Mouse (Mus musculus): Measurements from ENCODE around the gene Zfp385b.

Gene Zfp385b

DNA sequence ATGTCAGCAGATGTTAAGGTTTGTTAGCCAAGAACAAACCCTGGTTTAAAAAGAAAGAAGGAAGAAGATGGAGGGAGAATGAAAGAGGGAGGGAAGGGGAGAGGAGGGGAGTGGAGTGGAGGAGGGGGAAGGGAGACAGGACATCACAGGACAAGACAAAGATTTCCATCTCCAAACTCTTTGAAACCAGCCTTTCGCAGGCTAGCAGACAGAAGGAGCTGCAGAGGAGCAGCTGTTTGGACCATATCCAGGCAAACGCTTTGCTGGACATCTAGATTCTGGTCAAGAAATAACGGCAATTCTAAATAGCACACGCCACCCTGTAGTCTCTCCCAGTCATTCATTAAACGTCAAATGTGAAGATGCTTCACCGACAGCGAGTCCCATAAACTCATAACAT lies 38.0 kb downstream of the Zfp385b start:
- no peak for DNase-seq

DNA sequence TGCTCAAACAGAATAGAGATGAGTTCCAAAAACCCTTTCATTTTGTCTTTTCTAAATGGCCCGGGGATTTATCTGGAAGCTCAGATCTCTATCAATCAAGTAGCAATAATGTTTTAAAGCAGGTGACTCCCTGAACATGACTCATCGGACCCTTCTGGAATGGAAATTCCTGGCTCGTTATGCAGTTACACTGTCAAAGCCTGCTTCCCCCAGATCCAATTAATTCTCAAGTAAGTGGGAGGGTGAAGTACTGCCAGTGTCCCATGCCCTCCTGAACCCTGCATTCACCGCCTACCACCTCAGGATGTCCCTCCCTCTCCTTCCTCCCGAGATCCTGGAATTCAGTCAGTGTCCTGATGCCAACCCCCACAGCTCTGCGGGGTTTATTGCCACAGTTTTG lies 41.7 kb downstream of the Zfp385b start:
- no peak for DNase-seq

- DNase-seq = no peak
Measured at GRCm38 (mm10) chr2:77777047-77777686, 42.3 kb downstream of the Zfp385b start.

GRCm38 (mm10) chr2:77775247-77775880 lies 44.1 kb downstream of the Zfp385b start:
- no peak for DNase-seq

GRCm38 (mm10) chr2:77770056-77770697 lies 49.3 kb downstream of the Zfp385b start:
- peak; percentile 86 for DNase-seq

GRCm38 (mm10) chr2:77768321-77768886 lies 51.0 kb downstream of the Zfp385b start:
- DNase-seq = no peak

GRCm38 (mm10) chr2:77761967-77762366 lies 57.5 kb downstream of the Zfp385b start:
- DNase-seq = peak; percentile 73

- DNase-seq = no peak
Measured at GRCm38 (mm10) chr2:77758403-77759071, 60.9 kb downstream of the Zfp385b start.

- no peak for DNase-seq
Measured at GRCm38 (mm10) chr2:77752491-77752890, 66.9 kb downstream of the Zfp385b start.

GRCm38 (mm10) chr2:77749631-77750030 lies 69.8 kb downstream of the Zfp385b start:
- DNase-seq = no peak

DNA sequence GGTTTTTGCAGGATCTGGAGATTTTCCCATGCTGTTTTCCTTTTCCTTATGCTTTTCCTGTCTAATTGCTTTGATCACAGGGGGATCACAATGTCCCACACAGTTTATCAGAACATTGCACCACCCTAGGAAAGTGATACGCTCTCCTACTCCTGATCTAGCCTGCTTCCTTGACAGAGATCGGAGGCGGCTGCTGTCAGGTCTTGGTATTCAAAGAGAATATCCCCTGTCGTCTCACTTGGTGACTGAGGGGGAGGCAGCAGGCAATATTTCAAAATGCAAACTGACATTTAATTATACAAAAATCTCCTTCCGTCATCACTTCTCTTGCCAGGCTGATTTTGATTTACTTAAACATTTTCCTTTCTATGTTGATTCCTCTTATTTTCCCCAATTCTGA lies 73.0 kb downstream of the Zfp385b start:
- no peak for DNase-seq

GRCm38 (mm10) chr2:77745246-77745645 lies 74.2 kb downstream of the Zfp385b start:
- no peak for DNase-seq

DNA sequence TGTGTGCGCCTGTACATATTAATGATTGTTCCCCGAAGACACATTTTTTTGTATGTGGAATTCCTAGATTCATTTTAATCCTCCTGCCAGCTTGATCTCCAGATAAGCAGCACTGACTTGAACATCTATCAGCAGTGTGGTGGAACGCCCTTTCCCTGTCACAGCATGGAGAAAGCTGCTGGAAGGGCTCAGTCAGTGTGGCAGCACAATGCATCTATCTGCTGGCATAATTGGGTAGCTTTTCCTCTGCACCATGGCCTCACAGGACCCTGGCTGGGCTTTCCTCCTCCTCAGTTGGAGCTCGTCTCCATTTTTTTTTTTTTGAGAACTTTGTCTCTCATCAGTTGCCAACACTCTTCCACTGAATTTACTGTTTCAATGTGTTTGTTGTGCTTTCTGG lies 77.1 kb downstream of the Zfp385b start:
- no peak for DNase-seq

DNA sequence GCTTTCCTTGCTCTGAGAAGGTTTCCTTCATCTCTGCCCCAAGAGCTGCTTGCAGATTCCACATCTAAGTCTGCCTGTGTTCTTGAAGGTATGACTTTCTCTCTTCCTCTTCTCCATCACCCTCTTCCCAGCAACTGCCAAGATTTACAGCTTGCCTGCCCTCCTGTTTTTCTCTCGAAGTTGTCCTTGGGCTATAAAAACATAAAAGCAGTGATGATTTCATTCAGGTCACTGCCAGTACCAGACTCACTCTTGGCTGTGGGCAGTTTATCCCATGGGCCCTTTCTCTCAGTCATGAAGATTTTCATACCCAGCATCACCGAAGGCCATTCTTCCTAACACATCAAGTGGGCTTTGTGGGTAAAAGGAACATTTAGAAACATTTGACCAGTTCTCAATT lies 89.2 kb downstream of the Zfp385b start:
- DNase-seq = no peak

DNA sequence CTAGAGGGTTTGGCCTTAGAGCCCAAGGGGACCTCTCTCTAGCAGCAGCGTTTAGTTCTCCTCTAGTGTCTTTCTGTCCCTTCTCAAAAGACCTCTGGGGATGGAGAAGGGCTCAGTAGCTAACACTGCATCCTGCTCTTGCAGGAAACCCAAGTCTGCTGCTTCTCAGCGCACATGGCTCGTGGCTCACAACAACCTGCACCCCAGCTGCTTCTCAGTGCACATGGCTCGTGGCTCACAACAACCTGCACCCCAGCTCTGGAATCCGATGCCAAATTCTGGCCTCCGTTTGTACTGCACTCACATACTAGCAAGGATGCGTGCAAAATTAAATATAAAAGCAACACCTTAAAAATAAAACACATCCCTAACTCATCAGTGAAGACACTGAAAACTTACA lies 92.6 kb downstream of the Zfp385b start:
- no peak for DNase-seq

GRCm38 (mm10) chr2:77720806-77721205 lies 98.6 kb downstream of the Zfp385b start:
- DNase-seq = no peak

DNA sequence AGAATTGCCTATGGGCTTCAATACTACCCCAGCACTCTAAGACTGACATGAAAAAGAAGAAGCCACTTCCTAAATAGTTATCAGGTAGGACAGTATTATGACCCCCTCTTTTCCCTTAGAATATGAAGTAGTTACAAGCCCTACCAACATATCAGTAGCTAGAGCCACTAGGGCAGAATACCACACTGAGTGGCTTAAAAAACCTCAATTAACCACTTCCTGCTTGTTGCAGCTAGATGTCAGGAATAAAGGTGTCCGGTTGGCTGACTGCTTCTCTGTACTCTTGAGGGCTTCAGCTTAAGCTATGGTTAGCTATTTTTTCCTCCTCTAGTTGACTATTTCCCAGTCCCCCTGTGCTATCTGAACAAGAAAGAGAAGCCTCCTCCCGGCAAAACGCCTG lies 103.1 kb downstream of the Zfp385b start:
- no peak for DNase-seq

DNA sequence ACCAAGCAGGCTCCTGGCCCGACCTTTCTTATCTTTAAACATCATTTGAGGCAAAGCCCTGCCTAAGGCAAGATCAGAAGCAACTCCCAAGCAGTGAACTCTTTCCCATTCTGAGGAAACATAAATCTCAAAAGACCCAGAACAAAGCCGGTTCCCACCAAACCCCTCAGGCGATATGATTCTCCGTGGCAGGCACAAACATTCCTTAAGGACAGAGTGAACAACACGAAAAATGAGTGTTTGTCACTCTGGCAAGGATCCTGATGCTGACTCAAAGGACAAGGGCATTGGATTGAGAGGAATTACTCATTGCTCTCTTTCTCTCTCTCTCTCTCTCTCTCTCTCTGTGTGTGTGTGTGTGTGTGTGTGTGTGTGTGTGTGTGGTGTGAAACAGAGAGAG lies 105.6 kb downstream of the Zfp385b start:
- no peak for DNase-seq

GRCm38 (mm10) chr2:77711751-77712150 lies 107.7 kb downstream of the Zfp385b start:
- no peak for DNase-seq

DNA sequence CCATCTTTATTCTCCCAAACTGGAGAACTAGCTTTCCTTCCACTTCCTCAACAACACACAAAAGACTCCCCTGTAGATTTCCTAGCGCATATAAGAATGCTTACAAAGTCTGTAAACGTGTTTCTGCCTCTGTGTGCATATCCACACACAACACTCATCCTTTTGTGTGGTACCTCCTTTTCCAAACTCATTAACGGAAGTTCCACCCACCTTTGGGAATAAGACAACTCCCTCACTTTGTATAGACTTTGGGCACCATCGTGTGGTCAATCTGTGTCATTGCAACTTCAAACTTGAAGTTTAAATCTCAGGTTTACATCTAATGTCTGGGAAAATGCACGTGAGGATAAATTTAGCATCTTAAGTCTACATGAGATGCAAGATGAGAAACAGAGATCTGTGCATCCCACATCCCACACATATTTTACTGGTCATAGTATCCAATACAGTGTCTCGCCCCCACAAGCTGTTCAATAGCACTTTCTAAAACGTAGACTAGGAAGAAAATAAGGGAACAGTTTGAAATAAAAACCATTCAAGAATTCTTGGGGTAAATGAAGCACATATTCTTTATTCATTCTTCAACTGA lies 110.1 kb downstream of the Zfp385b start:
- DNase-seq = peak; percentile 71

- no peak for DNase-seq
Measured at GRCm38 (mm10) chr2:77707138-77707537, 112.3 kb downstream of the Zfp385b start.

- DNase-seq = no peak
Measured at GRCm38 (mm10) chr2:77705476-77705875, 114.0 kb downstream of the Zfp385b start.

- DNase-seq = no peak
Measured at GRCm38 (mm10) chr2:77703080-77703479, 116.4 kb downstream of the Zfp385b start.

All from cerebellum, adult 9-10 months (tissue).